Mouse (Mus musculus) thymus, adult 2 months (tissue): ENCODE data around the gene Dgkh.

Source experiments
- CTCF ChIP-seq: fragments of 200-500 bp; IDR thresholded peaks from 2 replicates; pipeline ENCODE4 v1.5.1; 2012; ENCODE audit warnings: mild to moderate bottlenecking, control low read depth, low read length, moderate library complexity, borderline replicate concordance; ENCODE audit not compliant: control insufficient read depth, poor library complexity, insufficient read depth; ENCODE audit errors: extremely low read depth
- POLR2A ChIP-seq: fragments of 200-500 bp; IDR thresholded peaks from 2 replicates; pipeline ENCODE4 v1.6.1; 2012; ENCODE audit warnings: mild to moderate bottlenecking, low read length, control low read depth, moderate library complexity; ENCODE audit not compliant: control insufficient read depth, poor library complexity, insufficient read depth; ENCODE audit errors: extremely low read depth

GRCm38 (mm10) chr14:78530256-78530655, 202.3 kb downstream of the Dgkh start:
- TF ChIP-seq POLR2A (no peak), CTCF (no peak)
